Mouse (Mus musculus): ENCODE data around the gene Arhgap20.

Arhgap20 gene

DNA sequence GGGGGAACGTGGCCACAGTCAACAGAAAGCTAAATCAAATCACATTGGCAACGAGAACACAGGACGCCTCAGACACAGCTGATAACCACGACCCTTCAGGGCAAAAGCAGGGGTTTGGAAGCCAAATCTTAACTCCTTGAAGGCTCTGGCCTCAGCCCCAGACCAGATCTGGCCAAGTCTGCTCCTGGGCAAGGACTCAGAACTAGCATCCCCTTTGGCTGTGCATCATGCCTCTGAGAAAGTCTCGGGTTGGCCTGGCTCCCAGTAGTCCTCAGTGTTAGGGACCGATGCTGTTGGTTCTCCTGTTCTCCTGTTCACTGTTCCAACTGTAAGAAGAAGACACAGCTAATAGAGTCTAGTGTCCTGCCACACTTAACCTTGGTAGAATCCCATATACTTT, 30.1 kb downstream of the Arhgap20 start:
- DNase-seq (ENCODE audit: extremely low read depth, insufficient read length, low spot score): no peak

DNA sequence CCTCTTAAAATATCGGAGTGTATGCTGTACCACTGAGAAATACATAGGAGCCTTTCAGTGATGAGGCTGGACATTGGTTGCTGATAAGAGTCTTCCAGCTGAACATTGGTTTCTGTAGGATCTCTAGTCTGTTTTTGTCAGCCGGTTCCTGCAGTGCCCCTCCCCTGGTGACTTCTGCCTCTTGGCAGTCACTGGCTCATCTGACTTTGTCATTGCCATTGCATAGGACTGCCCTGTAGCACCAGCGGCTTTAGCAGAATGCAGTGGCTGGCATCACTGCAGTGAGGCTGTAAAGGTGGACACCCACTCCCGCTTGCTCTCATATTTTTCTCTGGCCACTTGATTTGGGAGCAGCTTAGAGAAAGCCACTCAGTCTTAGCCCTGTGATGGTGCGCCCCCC, 33.1 kb downstream of the Arhgap20 start:
- no peak for DNase-seq (ENCODE audit: extremely low read depth, insufficient read length, low spot score)

DNA sequence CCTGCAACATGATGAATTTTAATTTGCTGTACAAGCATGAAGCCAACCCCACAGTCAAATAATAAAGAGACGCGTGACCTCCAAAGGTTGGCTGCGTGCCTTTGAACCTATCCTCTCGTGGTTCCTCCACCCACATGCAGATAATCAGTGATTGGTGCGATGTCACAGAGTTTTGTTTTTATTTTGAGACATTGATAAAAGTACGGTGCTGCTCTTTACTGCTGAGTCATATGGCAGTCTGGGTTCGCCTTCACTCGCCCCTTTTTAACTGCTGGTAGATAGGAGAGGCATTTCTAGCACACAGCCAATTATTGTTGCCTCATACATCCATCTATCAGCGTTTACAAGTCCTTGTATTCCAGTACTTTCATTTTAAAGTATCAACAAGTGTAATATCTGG, 34.0 kb downstream of the Arhgap20 start:
- DNase-seq (ENCODE audit: extremely low read depth, insufficient read length, low spot score): no peak

DNA sequence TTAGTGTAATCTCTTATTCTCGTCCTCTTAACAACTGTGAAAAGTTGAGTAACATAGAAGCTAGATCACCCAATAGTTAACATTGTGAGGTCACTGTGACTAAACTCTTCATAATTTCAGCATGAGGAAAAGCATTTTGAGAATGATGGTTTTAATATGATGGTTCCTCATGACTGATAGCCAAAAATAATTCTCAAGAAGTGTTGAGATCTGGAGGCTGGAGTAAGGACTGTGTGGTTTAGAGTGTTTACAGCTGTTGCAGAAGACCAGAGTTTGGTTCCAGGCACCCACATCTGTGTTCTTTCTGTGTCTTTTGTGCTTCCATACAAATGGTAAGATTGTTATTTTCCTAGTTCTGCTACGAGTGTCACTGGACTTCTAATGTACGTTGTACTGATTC, 42.1 kb downstream of the Arhgap20 start:
- DNase-seq (ENCODE audit: extremely low read depth, insufficient read length, low spot score): no peak

DNA sequence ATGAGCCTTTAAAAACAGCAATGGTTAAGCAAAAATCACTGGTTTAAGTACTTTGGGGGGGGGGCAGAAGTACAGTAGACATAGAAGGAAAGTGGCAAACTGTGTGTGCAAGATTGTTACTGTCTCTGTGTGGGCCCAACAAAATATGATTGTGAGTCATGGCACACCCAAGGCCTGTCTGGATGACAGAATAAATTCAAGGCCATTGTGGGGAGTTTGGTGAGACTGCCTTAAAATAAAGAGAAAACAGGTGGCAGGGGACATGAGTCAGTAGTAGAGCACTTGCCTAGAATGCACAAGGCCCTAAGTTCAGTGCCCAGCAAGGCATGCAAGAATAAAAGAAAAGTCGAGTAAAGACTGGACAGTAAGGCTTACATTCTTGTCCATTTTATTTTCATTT, 47.8 kb downstream of the Arhgap20 start:
- no peak for DNase-seq (ENCODE audit: extremely low read depth, insufficient read length, low spot score)

DNA sequence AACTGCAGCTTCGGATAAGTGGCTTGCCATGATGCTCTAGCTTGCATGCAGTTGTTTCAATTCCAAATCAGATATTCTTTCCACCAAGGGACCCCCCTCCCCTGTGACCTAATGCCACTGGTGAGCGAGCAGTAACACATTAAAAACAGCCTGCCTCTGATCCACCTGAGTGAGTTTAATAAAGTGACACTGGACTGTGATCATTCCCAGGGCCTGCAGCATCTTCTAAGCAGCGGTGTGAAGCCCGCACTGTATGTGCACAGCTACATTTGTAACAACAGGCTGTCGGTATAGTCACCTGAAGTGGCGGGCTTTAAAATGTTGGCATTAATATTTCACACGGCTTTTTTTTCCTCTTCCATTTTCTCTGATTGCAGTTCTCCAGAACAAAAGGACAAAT, 59.4 kb downstream of the Arhgap20 start:
- no peak for DNase-seq (ENCODE audit: extremely low read depth, insufficient read length, low spot score)

DNA sequence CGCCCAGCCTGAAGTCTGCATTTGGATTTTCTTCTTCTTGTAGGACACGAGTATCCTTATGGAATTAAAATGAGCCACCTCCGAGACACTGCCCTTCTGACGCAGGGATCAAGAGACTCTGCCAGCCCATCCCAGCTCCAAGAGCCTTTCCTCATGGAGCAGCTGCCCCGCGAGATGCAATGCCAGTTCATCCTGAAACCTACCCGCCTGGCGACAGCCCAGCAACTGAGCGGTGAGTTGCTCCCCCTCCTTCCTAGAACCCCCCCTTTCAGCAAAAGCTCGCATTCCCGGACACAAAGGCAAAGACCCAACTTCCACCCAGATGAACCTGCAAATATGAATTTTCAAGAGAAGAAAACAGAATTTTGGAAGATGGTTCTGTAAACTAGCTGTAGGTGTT, 66.5 kb downstream of the Arhgap20 start:
- no peak for DNase-seq (ENCODE audit: extremely low read depth, insufficient read length, low spot score)

DNA sequence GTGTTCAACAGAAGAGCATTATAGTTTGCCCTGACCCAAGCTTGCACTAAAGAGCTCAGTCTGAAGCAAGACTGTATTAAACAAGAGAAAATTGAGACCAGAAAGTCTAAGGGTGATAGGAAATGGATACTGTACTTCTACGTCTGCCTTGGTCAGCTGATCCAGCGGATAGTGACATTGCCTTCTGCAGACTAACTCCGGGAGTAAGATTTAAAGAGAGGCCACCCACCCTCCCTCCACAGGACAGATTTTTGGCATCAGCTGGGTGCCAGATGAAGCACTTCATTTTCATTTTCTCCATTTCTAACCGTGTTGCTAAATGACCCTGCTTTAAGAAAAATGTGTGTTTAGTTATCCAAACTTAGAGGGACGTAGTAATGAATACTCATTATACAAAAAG, 67.2 kb downstream of the Arhgap20 start:
- DNase-seq (ENCODE audit: extremely low read depth, insufficient read length, low spot score): no peak

DNA sequence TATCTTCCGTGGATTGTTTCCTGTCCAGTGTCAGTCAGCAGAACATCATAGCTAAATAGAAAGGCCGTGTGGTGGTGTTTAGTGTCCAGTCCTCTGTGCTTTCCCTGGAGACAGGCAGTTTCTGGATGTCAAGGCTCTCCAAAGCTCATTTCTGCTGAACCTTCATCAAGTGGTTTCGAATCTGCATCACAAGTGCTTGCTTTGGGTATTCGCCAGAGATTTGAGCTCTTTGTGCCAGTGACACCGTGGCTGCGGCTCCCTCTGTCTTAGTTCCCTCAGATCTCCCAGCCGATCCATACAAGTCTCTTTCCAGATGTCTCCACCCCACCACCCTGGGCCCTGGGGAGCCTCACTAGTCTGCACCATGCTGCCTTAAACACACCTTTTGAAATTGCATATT, 72.6 kb downstream of the Arhgap20 start:
- no peak for DNase-seq (ENCODE audit: extremely low read depth, insufficient read length, low spot score)

DNA sequence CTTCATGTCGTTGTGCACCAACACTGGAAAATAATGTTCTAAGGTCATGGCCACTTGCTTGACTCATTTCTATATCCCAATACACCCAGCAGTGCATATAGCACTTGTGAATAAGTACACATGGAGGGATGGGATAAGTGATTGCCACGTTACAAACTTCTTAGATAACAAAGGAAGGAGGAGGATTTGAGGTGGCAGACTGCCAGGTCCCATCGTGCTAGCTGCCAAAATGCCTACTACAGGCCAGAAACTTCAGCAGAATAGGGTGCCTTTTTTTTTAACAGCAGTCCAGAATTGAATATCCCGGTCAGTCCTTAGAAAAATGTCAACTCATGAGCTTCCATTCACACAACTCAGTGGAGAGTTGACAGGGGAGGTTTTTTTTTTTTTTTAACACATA, 78.1 kb downstream of the Arhgap20 start:
- no peak for DNase-seq (ENCODE audit: extremely low read depth, insufficient read length, low spot score)

DNA sequence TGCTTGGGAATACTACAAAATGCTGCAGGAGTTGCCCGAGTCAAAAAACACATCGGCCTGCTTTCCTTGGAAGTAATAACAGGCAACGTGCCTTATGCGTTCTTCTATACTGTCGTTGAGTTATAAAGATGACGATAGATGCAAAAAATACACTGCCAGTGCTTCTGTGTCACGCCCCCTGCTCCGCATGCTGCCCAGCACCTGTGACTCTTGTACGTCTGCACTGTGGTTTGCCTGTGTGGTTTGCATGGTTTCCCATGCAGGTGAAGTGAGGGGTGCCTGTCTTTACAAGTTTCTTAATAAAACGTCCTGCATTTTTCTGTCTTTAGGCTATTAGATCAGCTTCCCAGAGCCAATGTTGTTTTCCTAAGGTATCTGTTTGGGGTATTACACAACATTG, 80.7 kb downstream of the Arhgap20 start:
- DNase-seq (ENCODE audit: extremely low read depth, insufficient read length, low spot score): no peak

DNA sequence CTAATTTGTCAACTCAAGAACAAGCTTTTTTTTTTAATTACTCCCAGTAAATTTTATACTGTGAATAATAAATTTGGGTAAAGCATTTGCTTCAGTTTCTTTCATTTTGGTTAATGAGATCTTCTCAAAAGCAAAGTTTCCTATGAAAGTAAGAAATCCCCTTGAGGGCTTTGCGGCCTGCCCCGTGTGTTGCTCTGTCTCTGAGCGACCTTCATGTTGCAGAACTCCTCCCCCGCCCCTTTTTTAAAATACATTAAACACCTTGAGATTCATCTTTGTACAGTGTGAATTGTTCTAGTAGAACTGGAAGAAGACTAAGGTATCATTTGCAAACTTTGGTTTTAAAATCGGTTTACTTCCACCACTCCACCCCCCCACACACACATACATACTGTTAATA, 88.6 kb downstream of the Arhgap20 start:
- no peak for DNase-seq (ENCODE audit: extremely low read depth, insufficient read length, low spot score)

DNA sequence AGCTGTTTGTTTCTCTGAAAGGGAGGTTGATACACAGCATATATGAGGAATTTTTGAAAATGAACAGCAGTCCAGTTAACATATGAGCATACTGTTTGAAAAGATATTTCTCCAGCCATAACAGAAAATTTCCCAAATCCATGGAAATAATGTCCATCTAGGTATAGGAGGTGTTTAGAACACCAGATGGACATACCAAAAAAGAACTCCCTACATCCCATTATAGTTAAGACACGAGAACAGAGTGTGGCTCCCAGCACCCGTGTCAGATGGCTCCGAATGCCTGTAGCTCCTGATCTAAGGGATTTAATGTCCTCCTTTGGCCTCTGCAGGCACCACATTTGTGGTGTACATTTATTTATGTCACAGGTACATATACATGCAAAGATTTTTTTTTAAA, 99.1 kb downstream of the Arhgap20 start:
- no peak for DNase-seq (ENCODE audit: extremely low read depth, insufficient read length, low spot score)

DNA sequence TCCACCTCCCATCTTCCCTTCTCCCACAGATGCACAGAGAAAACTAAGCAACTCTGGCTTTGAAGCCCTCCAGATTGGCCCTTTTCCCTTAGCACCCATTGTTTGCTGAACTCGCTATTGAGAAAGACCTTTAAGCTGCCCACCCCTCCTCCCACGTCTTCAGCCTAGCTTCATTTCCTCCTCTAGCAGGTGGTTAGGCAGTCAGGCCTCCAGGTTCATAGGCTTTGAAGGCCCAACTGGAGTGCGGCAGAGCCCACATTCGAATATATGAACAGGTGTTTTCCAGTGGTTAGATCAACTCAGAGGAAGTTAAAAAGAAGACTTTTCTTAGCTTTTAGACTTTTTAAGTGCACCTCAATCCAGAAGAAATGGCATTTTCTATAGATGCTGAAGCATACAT, 101.5 kb downstream of the Arhgap20 start:
- DNase-seq (ENCODE audit: extremely low read depth, insufficient read length, low spot score): no peak

DNA sequence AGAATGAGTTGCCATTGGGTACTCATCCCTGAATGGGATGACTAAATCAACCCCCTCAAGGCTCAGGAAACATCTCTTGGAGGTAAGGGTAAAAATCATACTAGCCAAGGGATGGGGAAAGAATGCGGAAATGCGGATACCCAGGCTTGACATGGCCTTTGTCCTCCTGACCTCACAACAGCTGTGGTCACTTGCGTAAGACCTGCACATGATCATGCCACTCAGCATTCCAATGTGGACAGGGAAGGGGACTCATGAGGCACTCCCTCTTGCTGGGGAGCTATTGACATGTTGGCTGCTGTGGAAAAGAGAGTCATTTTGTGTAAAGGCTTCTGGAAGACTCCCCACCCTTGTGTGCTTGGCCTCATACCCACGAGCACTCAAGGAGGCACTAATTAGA, 103.9 kb downstream of the Arhgap20 start:
- no peak for DNase-seq (ENCODE audit: extremely low read depth, insufficient read length, low spot score)

DNA sequence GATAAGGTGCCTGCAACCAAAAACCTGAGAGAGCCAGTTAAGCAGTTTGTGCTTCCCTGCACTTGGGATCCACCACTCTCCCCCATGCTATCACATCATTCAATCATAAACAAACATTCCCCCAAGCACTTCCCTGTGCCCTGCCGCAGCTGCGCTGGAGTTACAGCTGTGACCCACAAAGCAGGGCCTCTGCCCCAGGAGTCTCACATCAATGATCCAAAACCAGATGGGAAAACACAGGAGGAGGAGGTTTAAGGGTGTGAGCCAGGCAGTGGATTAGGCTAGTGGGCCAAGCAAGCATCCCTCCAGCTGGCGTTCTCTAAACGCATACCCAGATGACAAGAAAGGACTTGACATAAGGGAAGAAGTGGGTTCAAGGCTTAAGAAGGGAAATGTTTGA, 109.2 kb downstream of the Arhgap20 start:
- no peak for DNase-seq (ENCODE audit: extremely low read depth, insufficient read length, low spot score)

DNA sequence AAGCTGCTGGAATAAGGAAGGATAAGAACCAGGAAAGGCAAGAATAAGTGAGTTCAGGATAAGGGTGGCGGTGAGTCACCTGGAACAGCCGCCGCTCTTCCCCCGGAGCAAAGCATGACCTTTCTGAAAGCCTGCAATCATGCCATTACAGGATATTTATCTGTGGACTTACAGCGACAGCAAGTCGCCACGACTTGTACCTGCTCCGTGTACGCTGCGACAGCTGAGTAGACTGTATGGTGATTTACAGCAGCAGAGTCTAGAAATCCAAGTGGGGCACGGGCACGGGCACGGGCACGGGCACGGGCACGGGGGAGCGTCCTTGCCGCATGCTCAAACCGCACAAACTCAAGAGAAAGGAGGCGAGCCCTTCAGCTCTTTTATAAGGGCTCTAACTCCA, 110.4 kb downstream of the Arhgap20 start:
- DNase-seq (ENCODE audit: extremely low read depth, insufficient read length, low spot score): no peak

DNA sequence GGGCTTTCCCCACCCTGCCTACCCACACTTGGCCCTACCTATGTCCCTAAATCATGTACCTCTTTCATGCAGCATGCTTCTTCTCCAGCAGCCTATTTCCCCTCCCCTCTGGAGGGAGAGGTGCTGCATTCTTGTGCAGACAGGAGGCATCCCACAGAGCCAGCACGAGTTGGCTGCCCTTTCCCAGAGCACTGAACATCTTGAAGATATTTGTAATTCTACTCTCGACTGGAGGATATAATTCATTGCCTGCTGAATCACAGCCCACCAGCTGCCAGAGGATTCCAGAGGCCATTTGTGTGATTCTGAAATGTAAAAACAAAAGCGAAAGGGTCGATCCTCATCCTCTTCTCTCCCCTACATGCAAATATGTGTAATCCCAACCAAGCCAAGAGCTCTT, 116.2 kb downstream of the Arhgap20 start:
- DNase-seq (ENCODE audit: extremely low read depth, insufficient read length, low spot score): no peak

DNA sequence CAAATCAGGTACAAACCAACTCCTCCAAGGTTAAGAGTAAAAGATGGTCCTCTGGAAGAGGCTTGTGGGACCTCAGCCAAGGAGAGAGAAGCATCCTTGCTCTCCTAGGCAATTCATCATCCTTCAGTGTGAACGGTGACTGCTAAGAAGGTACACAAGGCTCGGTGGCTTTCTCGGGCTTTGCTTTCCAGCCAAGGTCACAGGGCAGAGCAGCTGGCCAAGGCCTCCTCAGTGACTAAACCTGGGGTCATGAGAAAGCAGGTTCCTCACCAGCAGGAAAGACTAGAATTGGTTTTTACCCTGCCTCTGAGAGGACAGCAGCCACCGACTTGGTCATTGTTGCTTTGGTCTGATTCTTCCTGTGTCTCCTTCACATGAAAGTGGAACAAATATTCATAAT, 116.7 kb downstream of the Arhgap20 start:
- no peak for DNase-seq (ENCODE audit: extremely low read depth, insufficient read length, low spot score)

DNA sequence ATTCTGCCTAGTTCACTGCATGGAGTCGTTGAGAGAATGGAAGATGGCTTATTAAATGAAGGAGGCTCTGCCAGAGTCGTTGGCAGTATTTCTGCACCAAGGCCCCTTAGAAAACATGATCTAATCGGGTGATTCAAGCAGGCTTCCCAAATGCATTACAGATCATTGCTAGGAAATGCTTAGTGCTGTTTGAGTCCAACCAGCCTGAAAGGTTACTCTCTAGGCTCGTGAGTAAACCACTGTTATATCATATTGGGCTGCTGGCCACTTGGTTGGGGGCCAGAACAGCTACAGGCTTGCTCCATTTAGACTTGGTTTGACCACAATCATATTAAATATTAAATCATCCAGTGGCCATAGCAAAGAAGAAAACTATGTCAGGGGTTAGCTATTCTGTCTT, 118.2 kb downstream of the Arhgap20 start:
- DNase-seq (ENCODE audit: extremely low read depth, insufficient read length, low spot score): no peak

DNA sequence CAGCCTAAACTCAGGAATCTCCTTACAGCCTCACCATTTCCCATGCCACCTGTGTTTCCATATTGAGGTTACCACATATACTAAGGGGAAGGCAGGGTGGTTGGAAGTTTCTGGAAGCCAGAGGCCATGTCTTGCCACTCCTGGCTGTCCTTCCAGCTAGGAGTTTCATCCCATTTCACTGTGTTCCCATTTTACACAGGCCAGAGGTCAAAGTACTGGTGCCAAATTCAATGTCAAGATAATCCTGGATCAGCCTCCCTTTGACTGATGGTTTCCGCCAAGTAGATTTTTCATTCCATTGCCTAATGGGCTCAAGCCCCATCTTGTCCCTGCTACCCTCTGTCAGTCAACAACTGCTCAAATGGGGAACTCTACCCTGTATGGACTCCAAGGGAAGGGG, 127.8 kb downstream of the Arhgap20 start:
- DNase-seq (ENCODE audit: extremely low read depth, insufficient read length, low spot score): no peak

Measured in 3134 (cell line).